Mouse (Mus musculus): Measurements from ENCODE around the gene Arhgap4. TPM values are rescaled to one million over a fixed set of nuclear protein-coding genes. Genes with fewer than 3 reads are reported as not detected.
A peak's percentile ranks its signal among the peaks of the same experiment; 100 is the strongest.

Arhgap4 gene
- polyA plus RNA-seq (2016; fragmentation: Nextera tagmentation; extraction: Ambion mirVana) = 7.1 and 8.6 TPM in 2 replicates

DNA sequence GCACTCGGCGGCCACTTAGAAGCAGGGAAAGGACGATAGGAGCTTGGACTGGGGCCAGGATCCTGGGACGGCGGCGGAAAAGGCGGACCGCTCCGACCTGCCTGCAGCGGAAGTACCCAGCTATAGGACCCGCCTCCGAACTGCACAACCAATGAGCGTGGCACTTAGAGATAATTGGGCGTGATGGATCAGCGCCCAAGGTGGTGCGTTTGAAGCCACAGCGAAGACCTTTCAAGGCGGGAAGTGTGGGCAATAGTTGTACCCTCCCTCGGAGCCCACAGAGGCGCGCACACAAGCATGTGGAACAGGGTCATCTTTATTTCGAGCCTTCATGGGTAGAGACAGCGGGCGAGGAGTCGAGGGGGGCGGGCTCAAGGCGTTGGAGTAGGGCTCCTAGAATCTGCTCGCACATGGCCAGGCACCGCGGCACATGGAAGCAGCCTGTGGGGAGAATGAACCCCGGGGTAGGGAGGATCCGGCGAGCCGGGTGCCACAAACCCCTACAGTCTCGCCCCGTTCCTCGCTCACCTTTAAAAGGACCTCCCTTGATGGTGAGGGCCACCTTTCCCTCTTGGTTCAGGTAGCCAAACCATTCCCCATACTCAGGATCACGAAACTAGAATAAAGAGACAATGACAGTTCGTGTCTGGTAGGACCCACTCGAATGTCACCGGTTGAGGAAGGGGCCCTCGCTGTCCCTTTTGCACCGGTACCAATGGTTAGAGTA, at the start of gene Arhgap4, which contains the start of gene Naa10:
Gene Arhgap4, minus strand, starts transcription at position 48 of the 727 bp plus-strand sequence.
Gene Naa10, minus strand, starts transcription at position 122 of the 727 bp plus-strand sequence.
- Histone ChIP-seq H3K9ac (peak within 1 kb of the TSS; percentile 76), H3K4me3 (peak within 1 kb of the TSS; percentile 69), H3K27me3 (replicated peaks) (0 out of 2 replicates have a peak, but pooled peaks cover 6% of the 10 kb centered on the region), H3K27ac (peak within 1 kb of the TSS; percentile 81), H3K4me2 (peak within 1 kb of the TSS; percentile 81), H3K9me3 (replicated peaks) (no peaks in the 10 kb centered on the region), H3K4me1 (peaks cover 11% of the 10 kb centered on the region), H3K36me3 (peaks cover 32% of the 10 kb centered on the region)
- ATAC-seq = peak; percentile 97
- WGBS (ENCODE audit: insufficient replicate concordance) = 5% methylated on average over 43 of the region's 43 CpGs

GRCm38 (mm10) chrX:73970781-73971180, 49.1 kb upstream of the Arhgap4 start:
- peak overlapping the region; percentile 53 for H3K4me2 ChIP-seq
- peak overlapping the region; percentile 99 for H3K27ac ChIP-seq
- H3K4me1 ChIP-seq = peaks cover 35% of the 10 kb centered on the region
- no peaks in the 10 kb centered on the region for H3K36me3 ChIP-seq
- ATAC-seq = peak; percentile 48
- no peaks in the 10 kb centered on the region for H3K9me3 ChIP-seq (replicated peaks)
- H3K4me3 ChIP-seq = no peak overlapping the region
- peaks cover 9% of the 10 kb centered on the region; the same call in 1 of the 2 replicates for H3K27me3 ChIP-seq (replicated peaks)
- peak overlapping the region; percentile 35; the same call in 1 of the 2 replicates for H3K9ac ChIP-seq

- H3K4me3 ChIP-seq = no peak overlapping the region
- H3K27me3 ChIP-seq (replicated peaks) = peaks cover 9% of the 10 kb centered on the region; the same call in 1 of the 2 replicates
- 12% methylated on average over 2 of the region's 2 CpGs for WGBS (ENCODE audit: insufficient replicate concordance)
- H3K9me3 ChIP-seq (replicated peaks) = no peaks in the 10 kb centered on the region
- peak overlapping the region; percentile 53 for H3K4me2 ChIP-seq
- peaks cover 35% of the 10 kb centered on the region for H3K4me1 ChIP-seq
- peak overlapping the region; percentile 99 for H3K27ac ChIP-seq
- no peaks in the 10 kb centered on the region for H3K36me3 ChIP-seq
- H3K9ac ChIP-seq = peak overlapping the region; percentile 48; the same call in 1 of the 2 replicates
- ATAC-seq = peak; percentile 64
These were observed 48.1 kb upstream of the Arhgap4 start for GRCm38 (mm10) chrX:73969729-73970128.

DNA sequence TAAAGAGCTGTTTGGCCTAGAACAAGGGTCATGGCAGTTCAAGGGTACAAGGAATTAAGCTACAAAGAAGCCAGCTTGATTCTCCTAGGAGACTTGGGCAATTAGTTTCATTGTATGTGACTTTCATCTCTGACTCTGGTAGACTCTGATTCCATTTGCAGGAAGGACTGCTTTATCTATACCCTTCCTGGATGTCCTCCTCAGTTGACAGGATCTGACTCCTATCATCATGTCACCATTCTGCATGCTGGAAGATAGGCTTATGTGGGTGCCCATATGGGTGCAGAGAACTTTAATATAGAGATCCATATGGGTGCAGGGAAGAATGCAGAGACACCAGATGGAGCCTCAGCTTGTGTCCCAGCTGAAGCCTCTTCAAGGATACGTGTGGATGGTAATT, 47.5 kb upstream of the Arhgap4 start:
- H3K9me3 ChIP-seq (replicated peaks) = no peaks in the 10 kb centered on the region
- peaks cover 3% of the 10 kb centered on the region for H3K36me3 ChIP-seq
- H3K4me1 ChIP-seq = peaks cover 40% of the 10 kb centered on the region
- ATAC-seq = peak; percentile 26; the same call in 1 of the 2 replicates
- no peak overlapping the region for H3K4me3 ChIP-seq
- WGBS (ENCODE audit: insufficient replicate concordance) = 38% methylated on average over 1 of the region's 1 CpGs
- 0 out of 2 replicates have a peak overlapping the region, but pooled peaks have one; percentile 48 for H3K9ac ChIP-seq
- H3K27ac ChIP-seq = peak overlapping the region; percentile 99
- H3K4me2 ChIP-seq = peak overlapping the region; percentile 53
- H3K27me3 ChIP-seq (replicated peaks) = peaks cover 9% of the 10 kb centered on the region; the same call in 1 of the 2 replicates

- peak overlapping the region; percentile 78 for H3K4me2 ChIP-seq
- no peaks in the 10 kb centered on the region for H3K9me3 ChIP-seq (replicated peaks)
- H3K27ac ChIP-seq = peak overlapping the region; percentile 99
- peak; percentile 76 for ATAC-seq
- WGBS (ENCODE audit: insufficient replicate concordance) = 3% methylated on average over 60 of the region's 60 CpGs
- H3K4me3 ChIP-seq = peak overlapping the region; percentile 82
- H3K4me1 ChIP-seq = peaks cover 58% of the 10 kb centered on the region
- H3K9ac ChIP-seq = peak overlapping the region; percentile 86
- peaks cover 20% of the 10 kb centered on the region for H3K36me3 ChIP-seq
- H3K27me3 ChIP-seq (replicated peaks) = peaks cover 12% of the 10 kb centered on the region; the same call in 1 of the 2 replicates
These were observed 45.8 kb upstream of the Arhgap4 start for GRCm38 (mm10) chrX:73967177-73968075.

- Histone ChIP-seq H3K4me2 (peak within 1 kb of the TSS; percentile 78), H3K9ac (peak within 1 kb of the TSS; percentile 86), H3K4me3 (peak within 1 kb of the TSS; percentile 82), H3K27me3 (replicated peaks) (peaks cover 12% of the 10 kb centered on the region; the same call in 1 of the 2 replicates), H3K36me3 (peaks cover 29% of the 10 kb centered on the region), H3K27ac (peak within 1 kb of the TSS; percentile 99), H3K9me3 (replicated peaks) (no peaks in the 10 kb centered on the region), H3K4me1 (peaks cover 58% of the 10 kb centered on the region)
- peak; percentile 42 for ATAC-seq
- WGBS (ENCODE audit: insufficient replicate concordance) = 7% methylated on average over 58 of the region's 58 CpGs
These were observed 44.8 kb upstream of the Arhgap4 start, which contains the start of gene Hcfc1 for GRCm38 (mm10) chrX:73966248-73967176. Hcfc1 (minus strand) TSS chrX:73966357.

DNA sequence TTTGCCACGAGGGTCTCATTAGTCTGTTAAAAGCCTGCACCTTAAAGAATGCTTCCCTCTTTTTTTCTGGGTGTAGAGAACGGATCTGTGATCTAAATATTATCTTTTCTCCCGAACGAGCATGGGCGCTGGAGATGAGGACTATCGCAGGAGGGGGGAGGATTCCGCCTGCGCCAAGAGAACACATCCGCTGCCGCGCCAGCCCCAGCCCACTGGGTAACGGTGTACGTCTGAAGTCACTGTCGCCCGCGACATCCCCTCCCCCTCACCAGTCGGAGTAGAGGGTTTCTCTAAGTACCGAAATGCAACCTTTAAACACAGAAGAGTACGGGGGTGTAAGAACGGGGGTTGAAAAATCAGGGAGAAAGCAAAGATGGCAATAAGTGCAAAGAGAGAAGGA, 43.6 kb upstream of the Arhgap4 start:
- peak overlapping the region; percentile 99 for H3K27ac ChIP-seq
- H3K4me2 ChIP-seq = peak overlapping the region; percentile 78
- H3K9me3 ChIP-seq (replicated peaks) = no peaks in the 10 kb centered on the region
- peaks cover 12% of the 10 kb centered on the region; the same call in 1 of the 2 replicates for H3K27me3 ChIP-seq (replicated peaks)
- H3K4me1 ChIP-seq = peaks cover 48% of the 10 kb centered on the region
- peak overlapping the region; percentile 82 for H3K4me3 ChIP-seq
- H3K36me3 ChIP-seq = peaks cover 41% of the 10 kb centered on the region
- H3K9ac ChIP-seq = peak overlapping the region; percentile 86
- 9% methylated on average over 20 of the region's 20 CpGs for WGBS (ENCODE audit: insufficient replicate concordance)
- no peak for ATAC-seq

DNA sequence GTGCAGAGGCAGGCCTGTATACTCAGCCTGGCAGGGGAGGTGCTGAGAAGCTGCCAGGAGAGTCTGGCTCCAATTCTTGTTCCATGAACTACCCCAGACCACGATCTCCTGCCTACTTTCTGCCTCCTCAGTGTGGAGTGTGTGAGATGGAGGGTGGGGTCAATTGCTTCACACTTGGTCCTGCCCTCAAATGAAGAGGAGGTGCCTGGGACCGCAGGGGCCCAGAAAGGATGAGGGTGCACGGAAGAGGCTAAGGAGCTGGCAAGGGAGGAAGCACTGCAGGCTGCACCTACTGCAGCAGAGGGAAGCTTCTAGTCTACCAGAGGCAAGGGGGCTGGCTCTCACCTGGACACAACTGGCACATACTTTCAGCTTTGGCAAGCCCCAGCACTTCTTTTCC, 42.7 kb upstream of the Arhgap4 start:
- H3K4me3 ChIP-seq = peak overlapping the region; percentile 82
- no peaks in the 10 kb centered on the region for H3K9me3 ChIP-seq (replicated peaks)
- H3K9ac ChIP-seq = peak overlapping the region; percentile 86
- 22% methylated on average over 3 of the region's 3 CpGs for WGBS (ENCODE audit: insufficient replicate concordance)
- H3K27ac ChIP-seq = peak overlapping the region; percentile 99
- peaks cover 12% of the 10 kb centered on the region; the same call in 1 of the 2 replicates for H3K27me3 ChIP-seq (replicated peaks)
- H3K4me1 ChIP-seq = peaks cover 42% of the 10 kb centered on the region
- H3K36me3 ChIP-seq = peaks cover 51% of the 10 kb centered on the region
- peak overlapping the region; percentile 78 for H3K4me2 ChIP-seq
- peak; percentile 67 for ATAC-seq

DNA sequence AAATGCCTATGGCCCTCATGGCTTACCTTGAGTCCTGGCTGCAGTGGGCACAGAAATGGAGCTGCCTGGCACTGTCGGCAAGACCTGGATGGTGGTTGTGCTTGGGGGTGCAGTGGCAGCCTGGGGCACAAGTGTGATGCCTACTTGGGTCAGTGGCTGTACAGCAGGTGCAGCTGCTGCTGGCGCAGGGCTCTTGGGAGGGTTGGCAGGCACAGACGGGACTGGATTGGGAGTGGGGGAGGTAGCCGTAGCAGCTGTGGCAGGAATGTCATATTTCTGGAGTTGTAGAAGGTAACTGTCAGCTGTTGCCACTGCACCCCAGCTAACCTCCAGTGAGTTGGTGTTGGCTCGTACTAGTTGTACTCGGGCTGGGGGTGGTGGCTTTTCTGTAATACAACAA, 33.3 kb upstream of the Arhgap4 start:
- ATAC-seq = no peak
- Histone ChIP-seq H3K9me3 (replicated peaks) (no peaks in the 10 kb centered on the region), H3K36me3 (peaks cover 100% of the 10 kb centered on the region), H3K4me2 (no peak overlapping the region), H3K27ac (no peak overlapping the region), H3K9ac (no peak overlapping the region), H3K27me3 (replicated peaks) (no peaks in the 10 kb centered on the region), H3K4me3 (no peak overlapping the region), H3K4me1 (no peaks in the 10 kb centered on the region)
- WGBS (ENCODE audit: insufficient replicate concordance) = 92% methylated on average over 6 of the region's 6 CpGs

DNA sequence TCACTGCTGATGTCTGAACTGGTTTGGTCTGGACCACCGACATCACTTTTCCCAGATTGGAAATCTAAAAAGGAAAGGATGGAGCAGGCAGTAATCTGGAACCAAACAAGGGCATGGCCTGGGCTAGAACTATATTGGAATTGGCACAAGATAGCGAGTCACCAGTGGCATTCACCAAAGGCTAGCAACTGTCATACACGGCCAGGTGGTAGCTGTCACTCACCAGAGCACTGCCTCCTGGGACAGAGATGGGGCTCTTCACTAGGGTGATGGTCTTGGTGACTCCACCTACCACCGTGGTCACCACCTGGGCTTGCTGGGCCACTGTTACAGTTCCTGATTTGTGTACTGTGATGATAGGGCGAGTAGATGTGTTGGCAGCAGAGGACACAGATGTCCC, 30.9 kb upstream of the Arhgap4 start:
- Histone ChIP-seq H3K36me3 (peaks cover 100% of the 10 kb centered on the region), H3K4me2 (no peak overlapping the region), H3K4me1 (peaks cover 4% of the 10 kb centered on the region), H3K27me3 (replicated peaks) (no peaks in the 10 kb centered on the region), H3K9me3 (replicated peaks) (no peaks in the 10 kb centered on the region), H3K4me3 (no peak overlapping the region), H3K9ac (no peak overlapping the region), H3K27ac (no peak overlapping the region)
- ATAC-seq = no peak
- 79% methylated on average over 5 of the region's 5 CpGs for WGBS (ENCODE audit: insufficient replicate concordance)

DNA sequence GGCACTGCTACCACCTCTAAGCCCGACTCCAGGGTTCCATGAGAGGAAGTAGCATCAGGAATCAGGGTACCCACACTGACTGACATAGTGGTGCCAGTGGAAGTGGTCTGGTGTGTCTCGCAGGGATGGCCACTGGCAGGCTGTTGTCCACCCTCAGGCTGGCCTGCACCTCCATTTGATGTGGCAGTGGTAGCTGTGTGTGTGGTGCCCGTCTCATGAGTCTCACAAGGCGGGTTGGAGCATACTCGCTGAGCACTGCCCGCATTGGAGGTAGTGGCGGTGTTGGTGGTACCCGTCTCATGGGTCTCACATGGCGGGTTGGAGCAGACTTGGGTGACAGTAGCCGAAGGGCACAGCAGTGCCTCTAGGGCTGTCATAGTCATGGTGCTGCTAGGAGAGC, 27.7 kb upstream of the Arhgap4 start:
- Histone ChIP-seq H3K4me3 (no peak overlapping the region), H3K36me3 (peaks cover 100% of the 10 kb centered on the region), H3K27ac (no peak overlapping the region), H3K4me2 (no peak overlapping the region), H3K27me3 (replicated peaks) (no peaks in the 10 kb centered on the region), H3K9me3 (replicated peaks) (no peaks in the 10 kb centered on the region), H3K9ac (no peak overlapping the region), H3K4me1 (peaks cover 5% of the 10 kb centered on the region)
- WGBS (ENCODE audit: insufficient replicate concordance) = 87% methylated on average over 10 of the region's 10 CpGs
- ATAC-seq = no peak
